Mouse (Mus musculus) embryonic facial prominence, embryonic 11.5 days (tissue): ENCODE results near the gene Kcnn4. TPM values are rescaled to one million over a fixed set of nuclear protein-coding genes. Genes with fewer than 3 reads are reported as not detected.

Experiments used
- microRNA-seq: library from miRNA; unstranded; fragments of <30 nt; microRNA quantifications from one replicate; pipeline ENCODE4, GENCODE M21; 2016; ENCODE audit warnings: borderline number of aligned reads
- polyA plus RNA-seq: library from polyadenylated mRNA; unstranded; fragments of >200 nt; fragmentation: Nextera tagmentation; extraction: Ambion mirVana; gene quantifications from 2 replicates; pipeline ENCODE4 v1.2.1, GENCODE M21; 2014

Kcnn4 gene
- polyA plus RNA-seq, 1 experiment from 2014 or later: 2.3 TPM

Small RNA genes within 50 kb of the gene (microRNA-seq; reads per million reads assigned to microRNA genes)
- gene Gm27592: not detected

Other genes starting within 250 kb of the Kcnn4 start
- gene Zfp235, start 236.1 kb upstream of the Kcnn4 start, polyA plus RNA-seq: 16.7 and 17.3 TPM in 2 replicates
- 3.7 TPM in 2 replicates for gene Zfp114, start 195.2 kb upstream of the Kcnn4 start, polyA plus RNA-seq
- gene Zfp111, start 158.8 kb upstream of the Kcnn4 start, polyA plus RNA-seq: 12.2 and 13.8 TPM in 2 replicates
- 5.1 and 5.7 TPM in 2 replicates for gene Zfp109, start 132.7 kb upstream of the Kcnn4 start, polyA plus RNA-seq
- 3.8 and 4.0 TPM in 2 replicates for gene Zfp108, start 115.5 kb upstream of the Kcnn4 start, polyA plus RNA-seq
- 9.8 and 11.7 TPM in 2 replicates for gene Zfp93, start 99.8 kb upstream of the Kcnn4 start, polyA plus RNA-seq
- gene Zfp61, start 69.0 kb upstream of the Kcnn4 start, polyA plus RNA-seq: 48.0 and 58.8 TPM in 2 replicates
- gene Zfp94, start 53.6 kb upstream of the Kcnn4 start, polyA plus RNA-seq: 10.7 and 15.2 TPM in 2 replicates
- gene Tescl, start 36.3 kb upstream of the Kcnn4 start, polyA plus RNA-seq: not detected in 2 replicates
- gene Lypd5, start 21.1 kb upstream of the Kcnn4 start, polyA plus RNA-seq: not detected in 2 replicates
- 13.8 and 18.6 TPM in 2 replicates for gene Smg9, start 29.4 kb downstream of the Kcnn4 start, polyA plus RNA-seq
- not detected in 2 replicates for gene Irgc1, start 82.0 kb downstream of the Kcnn4 start, polyA plus RNA-seq
- 1.1 and 2.1 TPM in 2 replicates for gene Plaur, start 92.2 kb downstream of the Kcnn4 start, polyA plus RNA-seq
- gene Cadm4, start 111.8 kb downstream of the Kcnn4 start, polyA plus RNA-seq: 1.9 and 3.6 TPM in 2 replicates
- 52.5 and 58.0 TPM in 2 replicates for gene Zfp428, start 136.7 kb downstream of the Kcnn4 start, polyA plus RNA-seq
- 0.25 and 0.32 TPM in 2 replicates for gene AC161166.1, start 142.2 kb downstream of the Kcnn4 start, polyA plus RNA-seq
- gene Irgq, start 160.4 kb downstream of the Kcnn4 start, polyA plus RNA-seq: 8.0 and 8.7 TPM in 2 replicates
- gene Pinlyp, start 175.9 kb downstream of the Kcnn4 start, polyA plus RNA-seq: not detected in 2 replicates
- 99.0 and 111 TPM in 2 replicates for gene Xrcc1, start 176.0 kb downstream of the Kcnn4 start, polyA plus RNA-seq
- gene Ethe1, start 217.3 kb downstream of the Kcnn4 start, polyA plus RNA-seq: 24.4 and 27.2 TPM in 2 replicates
- 0.91 and 1.4 TPM in 2 replicates for gene Zfp575, start 217.4 kb downstream of the Kcnn4 start, polyA plus RNA-seq
- 0.10 and 0.13 TPM in 2 replicates for gene Phldb3, start 240.5 kb downstream of the Kcnn4 start, polyA plus RNA-seq